Mouse (Mus musculus) thymus, adult 2 months (tissue): ENCODE measurements around the gene Xrra1. TPM values are rescaled to one million over a fixed set of nuclear protein-coding genes. Genes with fewer than 3 reads are reported as not detected.

ENCODE experiments used
- DNase-seq: peaks from one replicate; pipeline ENCODE4 v3.0.0; 2021
- H3K27ac ChIP-seq: fragments of 200-500 bp; 2 replicates; pipeline ENCODE4 v1.5.1; 2012; ENCODE audit warnings: low read length, control low read depth; ENCODE audit not compliant: control insufficient read depth, insufficient read depth
- H3K27me3 ChIP-seq: fragments of 200-500 bp; 2 replicates; pipeline ENCODE4 v1.6.1; 2012; ENCODE audit warnings: mild to moderate bottlenecking, low read length, moderate library complexity, mixed read lengths; ENCODE audit not compliant: control insufficient read depth, insufficient read depth
- H3K36me3 ChIP-seq: fragments of 200-500 bp; 2 replicates; pipeline ENCODE4 v1.6.1; 2012; ENCODE audit warnings: mild to moderate bottlenecking, low read length, moderate library complexity; ENCODE audit not compliant: control insufficient read depth, insufficient read depth
- H3K4me1 ChIP-seq: fragments of 200-500 bp; replicated peaks from 2 replicates; pipeline ENCODE4 v1.6.1; 2012; ENCODE audit warnings: low read length; ENCODE audit not compliant: control insufficient read depth, insufficient read depth
- H3K4me3 ChIP-seq: fragments of 200-500 bp; 2 replicates; pipeline ENCODE4 v1.5.1; 2012; ENCODE audit warnings: mild to moderate bottlenecking, low read length, control low read depth, moderate library complexity; ENCODE audit not compliant: control insufficient read depth, insufficient read depth
- CTCF ChIP-seq: fragments of 200-500 bp; IDR thresholded peaks from 2 replicates; pipeline ENCODE4 v1.5.1; 2012; ENCODE audit warnings: mild to moderate bottlenecking, control low read depth, low read length, moderate library complexity, borderline replicate concordance; ENCODE audit not compliant: control insufficient read depth, poor library complexity, insufficient read depth; ENCODE audit errors: extremely low read depth
- POLR2A ChIP-seq: fragments of 200-500 bp; IDR thresholded peaks from 2 replicates; pipeline ENCODE4 v1.6.1; 2012; ENCODE audit warnings: mild to moderate bottlenecking, low read length, control low read depth, moderate library complexity; ENCODE audit not compliant: control insufficient read depth, poor library complexity, insufficient read depth; ENCODE audit errors: extremely low read depth
- WGBS: fragments of 180-500 bp; shearing (Covaris S2); methylation state at CpG from one replicate; pipeline ENCODE4 v1.1.7; 2018; 5-methylcytosine and 5-hydroxymethylcytosine counted together
- polyA plus RNA-seq: library from polyadenylated mRNA; depleted of rRNA; stranded (reverse); fragments of >200 nt; gene quantifications from 2 replicates; pipeline ENCODE4 v1.2.3, GENCODE M21; 2012

Gene Xrra1
- polyA plus RNA-seq, 1 experiment: 26.0 TPM

DNA sequence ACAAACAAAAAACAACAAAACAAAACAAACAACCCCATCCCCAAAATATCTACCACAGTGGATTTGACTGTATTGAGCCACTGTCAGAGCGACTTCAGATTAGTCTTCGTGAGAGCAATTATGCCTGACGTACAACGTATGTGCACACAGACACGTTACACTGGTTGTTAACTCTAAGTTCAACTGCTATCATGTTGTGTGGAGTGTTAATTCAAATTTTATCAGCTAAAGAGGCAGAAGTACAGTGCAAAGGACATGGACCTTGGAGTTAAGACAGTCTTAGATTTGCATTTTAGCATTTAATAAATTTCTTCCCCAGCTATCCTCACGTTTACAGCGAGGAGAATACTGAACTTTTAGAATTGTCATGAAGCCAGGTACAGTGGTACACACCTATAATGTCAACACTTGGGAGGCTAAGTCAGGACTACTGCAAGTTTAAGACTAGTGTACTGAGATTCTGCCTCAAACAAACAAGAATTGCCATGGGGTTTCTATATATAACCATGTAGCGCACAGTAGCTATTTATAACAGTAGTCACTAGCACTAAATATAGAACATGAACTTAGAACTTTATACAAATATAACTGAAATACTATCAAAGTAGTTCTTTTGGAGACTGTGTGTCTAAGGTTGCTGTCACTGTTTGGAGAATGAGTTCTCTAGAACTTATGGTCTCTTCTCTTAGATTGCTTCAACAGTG lies 13.2 kb upstream of the Xrra1 start:
- no peak for DNase-seq
- no peak overlapping the region for H3K27ac ChIP-seq
- no peaks in the 10 kb centered on the region for H3K4me1 ChIP-seq
- no peaks in the 10 kb centered on the region for H3K27me3 ChIP-seq
- TF ChIP-seq CTCF (no peak), POLR2A (no peak)
- H3K36me3 ChIP-seq: peaks cover 75% of the 10 kb centered on the region
- no peak overlapping the region for H3K4me3 ChIP-seq
- 98% methylated on average over 8 of the region's 8 CpGs for WGBS

DNA sequence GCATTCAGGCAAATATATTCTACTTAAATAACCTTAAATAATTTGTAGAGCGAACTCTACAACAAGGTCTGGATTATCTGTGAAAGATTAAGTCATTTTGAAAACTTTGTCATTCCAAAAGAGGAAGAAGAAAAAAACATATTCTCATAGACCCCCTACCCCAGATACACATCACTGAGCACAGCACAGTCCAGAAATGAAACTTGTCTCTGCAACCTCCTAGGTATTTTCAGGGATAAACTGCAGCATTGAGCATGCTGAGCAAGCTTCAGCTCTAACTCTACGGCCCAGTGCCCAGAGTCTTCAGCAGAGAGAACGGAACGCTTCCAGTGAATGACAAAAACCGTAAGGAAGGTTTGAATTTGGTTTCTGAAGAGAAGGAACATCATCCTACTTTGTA lies 8.4 kb upstream of the Xrra1 start:
- TF ChIP-seq CTCF: no peak
- H3K27ac ChIP-seq: no peak overlapping the region
- no peak overlapping the region for H3K4me3 ChIP-seq
- WGBS: 95% methylated on average over 5 of the region's 5 CpGs
- H3K36me3 ChIP-seq: peaks cover 45% of the 10 kb centered on the region
- peaks cover 3% of the 10 kb centered on the region for H3K4me1 ChIP-seq
- H3K27me3 ChIP-seq: no peaks in the 10 kb centered on the region
- no peak for DNase-seq

DNA sequence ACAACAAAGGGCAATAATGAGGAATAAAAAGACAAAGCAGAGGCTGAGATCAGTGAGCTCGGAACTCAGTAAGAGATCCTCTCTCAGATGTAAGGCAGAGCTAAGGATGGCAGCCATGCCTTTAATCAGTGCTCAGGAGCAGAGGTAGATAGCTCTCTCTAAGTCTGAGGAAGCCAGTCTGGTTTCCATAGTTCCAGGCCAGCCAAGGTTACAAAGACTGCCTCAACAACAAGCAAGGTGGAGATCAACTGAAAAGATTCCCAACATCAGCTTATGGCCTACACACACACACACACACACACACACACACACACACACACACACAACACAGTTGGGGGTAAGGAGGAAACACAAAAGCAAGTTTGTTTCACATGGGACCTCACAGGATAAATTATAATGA lies 7.8 kb upstream of the Xrra1 start:
- Histone ChIP-seq H3K27ac (no peak overlapping the region), H3K36me3 (peaks cover 39% of the 10 kb centered on the region), H3K4me3 (no peak overlapping the region), H3K4me1 (peaks cover 3% of the 10 kb centered on the region), H3K27me3 (no peaks in the 10 kb centered on the region)
- DNase-seq: no peak
- WGBS: 93% methylated on average over 1 of the region's 1 CpGs
- no peak for TF ChIP-seq CTCF
- TF ChIP-seq POLR2A: no peak

GRCm38 (mm10) chr7:99851618-99852017 lies 7.3 kb upstream of the Xrra1 start:
- TF ChIP-seq POLR2A: no peak
- TF ChIP-seq CTCF: no peak
- 66% methylated on average over 6 of the region's 6 CpGs for WGBS
- peaks cover 34% of the 10 kb centered on the region for H3K36me3 ChIP-seq
- H3K4me1 ChIP-seq: peaks cover 7% of the 10 kb centered on the region
- H3K4me3 ChIP-seq: no peak overlapping the region
- no peaks in the 10 kb centered on the region for H3K27me3 ChIP-seq
- H3K27ac ChIP-seq: no peak overlapping the region
- no peak for DNase-seq

GRCm38 (mm10) chr7:99853350-99853749 lies 5.6 kb upstream of the Xrra1 start:
- Histone ChIP-seq H3K4me3 (no peak overlapping the region), H3K27me3 (no peaks in the 10 kb centered on the region), H3K36me3 (peaks cover 17% of the 10 kb centered on the region), H3K27ac (no peak overlapping the region), H3K4me1 (peaks cover 16% of the 10 kb centered on the region)
- 96% methylated on average over 7 of the region's 7 CpGs for WGBS
- DNase-seq: no peak
- TF ChIP-seq CTCF (no peak), POLR2A (no peak)

GRCm38 (mm10) chr7:99854311-99854710 lies 4.6 kb upstream of the Xrra1 start:
- TF ChIP-seq POLR2A (no peak), CTCF (no peak)
- no peak overlapping the region for H3K4me3 ChIP-seq
- peaks cover 10% of the 10 kb centered on the region for H3K36me3 ChIP-seq
- 92% methylated on average over 4 of the region's 4 CpGs for WGBS
- peaks cover 16% of the 10 kb centered on the region for H3K4me1 ChIP-seq
- no peaks in the 10 kb centered on the region for H3K27me3 ChIP-seq
- H3K27ac ChIP-seq: no peak overlapping the region
- DNase-seq: no peak
